Mouse (Mus musculus) kidney, embryonic 15.5 days (tissue): Measurements from ENCODE around the gene Pi4k2b. TPM values are rescaled to one million over a fixed set of nuclear protein-coding genes. Genes with fewer than 3 reads are reported as not detected.
A peak's percentile ranks its signal among the peaks of the same experiment; 100 is the strongest.
"Not testable (repeated sequence)": the region's sequence is repeated elsewhere in the genome, so short reads cannot be mapped to it uniquely, and the experiment has no call there.

ENCODE experiments used
- ATAC-seq: fragments of 200-750 bp; cut with Nextera tagmentation; replicated peaks from 2 replicates; pipeline ENCODE4 v1.8.0; 2017; ENCODE audit warnings: moderate TSS enrichment; ENCODE audit not compliant: low FRiP score
- H3K27ac ChIP-seq: fragments of 300-500 bp; sonication (generic); 2 replicates; pipeline ENCODE4 v1.5.1; 2015; ENCODE audit warnings: mild to moderate bottlenecking, inconsistent platforms
- H3K27me3 ChIP-seq: fragments of 300-500 bp; sonication (generic); 2 replicates; pipeline ENCODE4 v1.6.1; 2015; ENCODE audit warnings: inconsistent platforms
- H3K36me3 ChIP-seq: fragments of 300-500 bp; sonication (generic); 2 replicates; pipeline ENCODE4 v1.6.1; 2015; ENCODE audit warnings: inconsistent platforms
- H3K4me1 ChIP-seq: fragments of 300-500 bp; sonication (generic); 2 replicates; pipeline ENCODE4 v1.6.1; 2015; ENCODE audit warnings: inconsistent platforms
- H3K4me2 ChIP-seq: fragments of 300-500 bp; sonication (generic); 2 replicates; pipeline ENCODE4 v1.6.1; 2015; ENCODE audit warnings: moderate library complexity, mild to moderate bottlenecking, inconsistent platforms
- H3K4me3 ChIP-seq: fragments of 300-500 bp; sonication (generic); replicated peaks from 2 replicates; pipeline ENCODE4 v1.5.1; 2015; ENCODE audit warnings: mild to moderate bottlenecking, inconsistent platforms
- H3K9ac ChIP-seq: fragments of 300-500 bp; sonication (generic); 2 replicates; pipeline ENCODE4 v1.6.1; 2015; ENCODE audit warnings: mild to moderate bottlenecking, inconsistent platforms
- H3K9me3 ChIP-seq: fragments of 300-500 bp; sonication (generic); replicated peaks from 2 replicates; pipeline ENCODE4 v1.6.1; 2016; ENCODE audit warnings: inconsistent platforms
- WGBS: fragments of 180-500 bp; shearing (Covaris S2); methylation state at CpG from one replicate; pipeline ENCODE4 v1.1.7; 2015; ENCODE audit warnings: mixed read lengths; 5-methylcytosine and 5-hydroxymethylcytosine counted together
- polyA plus RNA-seq: library from polyadenylated mRNA; unstranded; fragments of >200 nt; fragmentation: Nextera tagmentation; extraction: Ambion mirVana; gene quantifications from 2 replicates; pipeline ENCODE4 v1.2.1, GENCODE M21; 2015

The Pi4k2b gene
- 22.4 and 23.7 TPM in 2 replicates for polyA plus RNA-seq

GRCm38 (mm10) chr5:52741391-52742111 is at the start of gene Pi4k2b:
Pi4k2b (plus strand) TSS chr5:52741574.
- Histone ChIP-seq H3K9me3 (no peaks in the 10 kb centered on the region), H3K4me2 (peak within 1 kb of the TSS; percentile 75), H3K27me3 (no peaks in the 10 kb centered on the region), H3K4me1 (peaks cover 7% of the 10 kb centered on the region), H3K4me3 (peak within 1 kb of the TSS; percentile 91), H3K27ac (peak within 1 kb of the TSS; percentile 87), H3K9ac (peak within 1 kb of the TSS; percentile 80), H3K36me3 (no peaks in the 10 kb centered on the region)
- ATAC-seq: peak; percentile 96
- under 1% methylated on average over 69 of the region's 75 CpGs for WGBS

- Histone ChIP-seq H3K36me3 (no peaks in the 10 kb centered on the region), H3K4me1 (no peaks in the 10 kb centered on the region), H3K9ac (no peak overlapping the region), H3K27ac (no peak overlapping the region), H3K4me3 (no peak overlapping the region), H3K27me3 (no peaks in the 10 kb centered on the region), H3K4me2 (no peak overlapping the region), H3K9me3 (no peaks in the 10 kb centered on the region)
- ATAC-seq: no peak
- 90% methylated on average over 1 of the region's 1 CpGs for WGBS
These were observed 44.1 kb upstream of the Pi4k2b start for GRCm38 (mm10) chr5:52697291-52697690.

GRCm38 (mm10) chr5:52697882-52698440 is 43.4 kb upstream of the Pi4k2b start:
- not testable (repeated sequence) for H3K36me3 ChIP-seq, H3K27me3 ChIP-seq, H3K9ac ChIP-seq, ATAC-seq, H3K9me3 ChIP-seq, H3K27ac ChIP-seq, H3K4me1 ChIP-seq, H3K4me3 ChIP-seq, H3K4me2 ChIP-seq
- WGBS: 89% methylated on average over 7 of the region's 7 CpGs

- no peak overlapping the region for H3K4me3 ChIP-seq
- WGBS: 77% methylated on average over 4 of the region's 4 CpGs
- H3K4me2 ChIP-seq: no peak overlapping the region
These were observed 36.8 kb upstream of the Pi4k2b start for GRCm38 (mm10) chr5:52704562-52704961.

GRCm38 (mm10) chr5:52712704-52713103 is 28.7 kb upstream of the Pi4k2b start:
- no peak overlapping the region for H3K4me2 ChIP-seq
- H3K4me3 ChIP-seq: no peak overlapping the region
- H3K9ac ChIP-seq: no peak overlapping the region
- no peaks in the 10 kb centered on the region for H3K9me3 ChIP-seq
- H3K27me3 ChIP-seq: no peaks in the 10 kb centered on the region
- no peaks in the 10 kb centered on the region for H3K4me1 ChIP-seq
- H3K36me3 ChIP-seq: no peaks in the 10 kb centered on the region
- H3K27ac ChIP-seq: no peak overlapping the region
- 0 out of 2 replicates have a peak, but pooled peaks have one; percentile 75 for ATAC-seq

More at GRCm38 (mm10) chr5:52704562-52704961, 36.8 kb upstream of the Pi4k2b start:
- no peak overlapping the region for H3K9ac ChIP-seq
- H3K9me3 ChIP-seq: no peaks in the 10 kb centered on the region
- no peaks in the 10 kb centered on the region for H3K36me3 ChIP-seq
- H3K27me3 ChIP-seq: no peaks in the 10 kb centered on the region
- no peak overlapping the region for H3K27ac ChIP-seq
- no peaks in the 10 kb centered on the region for H3K4me1 ChIP-seq
- ATAC-seq: no peak

GRCm38 (mm10) chr5:52716742-52717448 is 24.5 kb upstream of the Pi4k2b start:
- no peak overlapping the region for H3K9ac ChIP-seq
- H3K4me2 ChIP-seq: no peak overlapping the region
- WGBS: 69% methylated on average over 5 of the region's 5 CpGs
- no peaks in the 10 kb centered on the region for H3K4me1 ChIP-seq
- no peaks in the 10 kb centered on the region for H3K9me3 ChIP-seq
- no peak overlapping the region for H3K4me3 ChIP-seq
- no peak for ATAC-seq
- H3K27me3 ChIP-seq: no peaks in the 10 kb centered on the region
- no peak overlapping the region for H3K27ac ChIP-seq
- H3K36me3 ChIP-seq: no peaks in the 10 kb centered on the region

GRCm38 (mm10) chr5:52721003-52721402 is 20.4 kb upstream of the Pi4k2b start:
- Histone ChIP-seq H3K4me2 (no peak overlapping the region), H3K4me3 (no peak overlapping the region), H3K9ac (no peak overlapping the region), H3K36me3 (no peaks in the 10 kb centered on the region), H3K4me1 (no peaks in the 10 kb centered on the region), H3K27me3 (no peaks in the 10 kb centered on the region), H3K9me3 (no peaks in the 10 kb centered on the region), H3K27ac (no peak overlapping the region)
- ATAC-seq: no peak
- WGBS: 59% methylated on average over 8 of the region's 8 CpGs

- Histone ChIP-seq H3K27ac (no peak overlapping the region), H3K4me2 (no peak overlapping the region), H3K9ac (no peak overlapping the region), H3K9me3 (no peaks in the 10 kb centered on the region), H3K4me1 (no peaks in the 10 kb centered on the region), H3K27me3 (no peaks in the 10 kb centered on the region), H3K36me3 (no peaks in the 10 kb centered on the region), H3K4me3 (no peak overlapping the region)
- WGBS: 83% methylated on average over 5 of the region's 5 CpGs
- no peak for ATAC-seq
These were observed 13.6 kb upstream of the Pi4k2b start for GRCm38 (mm10) chr5:52727747-52728146.

- Histone ChIP-seq H3K9ac (no peak overlapping the region), H3K4me2 (no peak overlapping the region), H3K4me3 (no peak overlapping the region), H3K9me3 (no peaks in the 10 kb centered on the region), H3K4me1 (no peaks in the 10 kb centered on the region), H3K27me3 (no peaks in the 10 kb centered on the region), H3K36me3 (no peaks in the 10 kb centered on the region), H3K27ac (no peak overlapping the region)
- 73% methylated on average over 4 of the region's 4 CpGs for WGBS
- no peak for ATAC-seq
These were observed 8.6 kb upstream of the Pi4k2b start for GRCm38 (mm10) chr5:52732811-52733210.

GRCm38 (mm10) chr5:52736046-52736445 is 5.3 kb upstream of the Pi4k2b start:
- no peak overlapping the region for H3K4me3 ChIP-seq
- no peak overlapping the region for H3K4me2 ChIP-seq
- no peaks in the 10 kb centered on the region for H3K9me3 ChIP-seq
- no peak overlapping the region for H3K9ac ChIP-seq
- WGBS: 86% methylated on average over 3 of the region's 3 CpGs
- H3K27ac ChIP-seq: no peak overlapping the region
- H3K36me3 ChIP-seq: no peaks in the 10 kb centered on the region
- ATAC-seq: no peak
- H3K27me3 ChIP-seq: no peaks in the 10 kb centered on the region
- no peaks in the 10 kb centered on the region for H3K4me1 ChIP-seq

GRCm38 (mm10) chr5:52742112-52742813 is 889 bp downstream of the Pi4k2b start:
- H3K27ac ChIP-seq: peak overlapping the region; percentile 87
- H3K4me3 ChIP-seq: peak overlapping the region; percentile 91
- H3K4me1 ChIP-seq: peaks cover 7% of the 10 kb centered on the region
- WGBS: 3% methylated on average over 17 of the region's 17 CpGs
- peak overlapping the region; percentile 75 for H3K4me2 ChIP-seq
- H3K36me3 ChIP-seq: no peaks in the 10 kb centered on the region
- no peaks in the 10 kb centered on the region for H3K9me3 ChIP-seq
- 0 out of 2 replicates have a peak, but pooled peaks have one; percentile 37 for ATAC-seq
- H3K9ac ChIP-seq: peak overlapping the region; percentile 80
- H3K27me3 ChIP-seq: no peaks in the 10 kb centered on the region

- peaks cover 7% of the 10 kb centered on the region for H3K4me1 ChIP-seq
- WGBS: 42% methylated on average over 4 of the region's 4 CpGs
- no peaks in the 10 kb centered on the region for H3K9me3 ChIP-seq
- H3K36me3 ChIP-seq: no peaks in the 10 kb centered on the region
- no peaks in the 10 kb centered on the region for H3K27me3 ChIP-seq
- peak overlapping the region; percentile 75 for H3K4me2 ChIP-seq
- H3K4me3 ChIP-seq: peak overlapping the region; percentile 91
- no peak for ATAC-seq
- H3K9ac ChIP-seq: no peak overlapping the region
- no peak overlapping the region for H3K27ac ChIP-seq
These were observed 1.9 kb downstream of the Pi4k2b start for GRCm38 (mm10) chr5:52743231-52743630.
